ENCODE assay signal across 12 mouse cellular contexts in genomic region chr19:5834260-5834925, GRCm38 (mm10). TPM values are rescaled to one million over a fixed set of nuclear protein-coding genes. Genes with fewer than 3 reads are reported as not detected.
A peak's percentile ranks its signal among the peaks of the same experiment; 100 is the strongest.
DNase-seq lines count a peak whose midpoint lies in the region; ATAC-seq and TF ChIP-seq lines count a peak whose summit lies in the region.
"Had no signal": no experiment of that assay in that cellular context is flagged by ENCODE, and none has a peak within 500 bp of the region (broad histone marks: within the 10 kb centered on the region; RNA-seq: fewer than 3 reads in every experiment).

No protein-coding gene starts in this region.

- WGBS in heart, adult 2 months, result 71% methylated on average over 12 of the region's 12 CpGs
- WGBS in kidney, embryonic 15.5 days, result 59% methylated on average over 12 of the region's 12 CpGs
- WGBS in small intestine, adult 2 months, result 70% methylated on average over 12 of the region's 12 CpGs

- no peak overlapping the region for H3K9ac ChIP-seq in heart, adult 2 months (ENCODE audit: low read depth, low read length)
- no peak overlapping the region for H3K9ac ChIP-seq in kidney, embryonic 15.5 days

- H3K79me2 ChIP-seq in heart, adult 2 months (replicated peaks; ENCODE audit: control insufficient read depth, insufficient read depth, low read length), result peaks cover 2% of the 10 kb centered on the region; the same call in 1 of the 2 replicates

- peak; percentile 41 for DNase-seq in heart, adult 2 months
- no peak for DNase-seq in heart, postnatal 36 days
- DNase-seq in thymus, postnatal 0 days (ENCODE audit: low spot score), result peak; percentile 51
- DNase-seq in thymus, postnatal 14 days, result no peak
- DNase-seq in cerebellum, postnatal 4 days (ENCODE audit: low spot score in 2 of 2), result no peak
- no peak for DNase-seq in cerebellum, postnatal 14 days
- DNase-seq: cerebellum, postnatal 36 days had no signal

- no peaks in the 10 kb centered on the region for H3K27me3 ChIP-seq in heart, adult 2 months (ENCODE audit: control insufficient read depth, insufficient read depth, low read length)
- H3K27me3 ChIP-seq in kidney, embryonic 15.5 days, result no peaks in the 10 kb centered on the region
- no peaks in the 10 kb centered on the region for H3K27me3 ChIP-seq in small intestine, adult 2 months (ENCODE audit: control insufficient read depth, insufficient read depth, low read length)
- H3K27me3 ChIP-seq: Patski had no signal

- intact Hi-C loops in heart, adult 2 months (cut with DNase I), result no loop called here
- intact Hi-C loops in heart, postnatal 36 days (cut with DNase I), result no loop called here

- TF ChIP-seq POLR2A in heart, adult 2 months (IDR thresholded peaks at IDR 0.05; ENCODE audit: insufficient read depth, low read depth, low read length), result no peak
- no peak for TF ChIP-seq POLR2A in small intestine, adult 2 months (IDR thresholded peaks at IDR 0.05; ENCODE audit: low read depth, low read length)

- H3K36me3 ChIP-seq in heart, adult 2 months (ENCODE audit: control insufficient read depth, insufficient read depth, low read length), result peaks cover 54% of the 10 kb centered on the region
- H3K36me3 ChIP-seq in kidney, embryonic 15.5 days, result no peaks in the 10 kb centered on the region
- no peaks in the 10 kb centered on the region for H3K36me3 ChIP-seq in small intestine, adult 2 months (ENCODE audit: control insufficient read depth, insufficient read depth, low read length)

- no peak for TF ChIP-seq EP300 in heart, adult 2 months (IDR thresholded peaks at IDR 0.05; ENCODE audit: insufficient read depth, low read depth, low read length)

- no peaks in the 10 kb centered on the region for H3K9me3 ChIP-seq in kidney, embryonic 15.5 days (replicated peaks)

- H3K27ac ChIP-seq in heart, adult 2 months, result peak overlapping the region; percentile 100
- peak overlapping the region; percentile 54 for H3K27ac ChIP-seq in kidney, embryonic 15.5 days
- peak overlapping the region; percentile 67; the same call in 1 of the 2 replicates for H3K27ac ChIP-seq in small intestine, adult 2 months (ENCODE audit: insufficient read depth, low read depth, low read length)

- no peak for TF ChIP-seq CTCF in heart, adult 2 months (IDR thresholded peaks at IDR 0.05)
- TF ChIP-seq CTCF in small intestine, adult 2 months (IDR thresholded peaks at IDR 0.05; ENCODE audit: extremely low read depth, insufficient read length, insufficient replicate concordance, low read depth, low read length), result no peak

- no peak overlapping the region for H3K4me2 ChIP-seq in kidney, embryonic 15.5 days

- H3K4me3 ChIP-seq in heart, adult 2 months, result no peak overlapping the region
- H3K4me3 ChIP-seq in kidney, embryonic 15.5 days (replicated peaks), result no peak overlapping the region
- H3K4me3 ChIP-seq in small intestine, adult 2 months (ENCODE audit: low read depth, low read length), result no peak overlapping the region

- peak; percentile 52; the same call in 1 of the 2 replicates for ATAC-seq in kidney, embryonic 15.5 days (replicated peaks; ENCODE audit: low FRiP score)
- ATAC-seq: CD4-positive, CD25-positive, alpha-beta regulatory T cell, adult 4 months; inflammation-experienced regulatory T-cells, adult 6 months; Patski had no signal

- peaks cover 35% of the 10 kb centered on the region for H3K4me1 ChIP-seq in heart, adult 2 months (ENCODE audit: control insufficient read depth, insufficient read depth, low read length)
- peaks cover 20% of the 10 kb centered on the region; the same call in 1 of the 2 replicates for H3K4me1 ChIP-seq in kidney, embryonic 15.5 days
- H3K4me1 ChIP-seq in small intestine, adult 2 months (ENCODE audit: control insufficient read depth, insufficient read depth, insufficient read length, low read length), result peaks cover 40% of the 10 kb centered on the region

RNA-seq across cellular contexts. Expression of gene Frmd8, which starts 40.7 kb away (rescaled TPM):
- total RNA-seq in heart, adult 2 months (2021), result 1 to 10 TPM; 7.7 to 8.4 TPM
- 7.0 and 9.3 TPM in 2 replicates for polyA plus RNA-seq in heart, adult 2 months (2012; rRNA removed)
- 10 to 100 TPM; 11.4 to 11.7 TPM for total RNA-seq in heart, postnatal 36 days (2021)
- 72.4 and 75.2 TPM in 2 replicates for polyA plus RNA-seq in thymus, postnatal 0 days (2015; fragmentation: Nextera tagmentation; extraction: Ambion mirVana)
- polyA plus RNA-seq in kidney, embryonic 15.5 days (2015; fragmentation: Nextera tagmentation; extraction: Ambion mirVana), result 40.2 and 43.1 TPM in 2 replicates
- 32.1 and 62.1 TPM in 2 replicates for polyA plus RNA-seq in small intestine, adult 2 months (2012; rRNA removed)

RNA-seq across cellular contexts. Expression of gene Slc25a45, which starts 43.2 kb away (rescaled TPM):
- 1 to 10 TPM; 2.8 TPM for total RNA-seq in heart, adult 2 months (2021)
- 7.9 and 8.2 TPM in 2 replicates for polyA plus RNA-seq in heart, adult 2 months (2012; rRNA removed)
- 1 to 10 TPM; 3.4 to 4.2 TPM for total RNA-seq in heart, postnatal 36 days (2021)
- 11.4 and 14.6 TPM in 2 replicates for polyA plus RNA-seq in thymus, postnatal 0 days (2015; fragmentation: Nextera tagmentation; extraction: Ambion mirVana)
- polyA plus RNA-seq in kidney, embryonic 15.5 days (2015; fragmentation: Nextera tagmentation; extraction: Ambion mirVana), result 8.1 and 8.5 TPM in 2 replicates
- polyA plus RNA-seq in small intestine, adult 2 months (2012; rRNA removed), result 207 and 241 TPM in 2 replicates

RNA-seq across cellular contexts. Expression of gene Tigd3, which starts 59.6 kb away (rescaled TPM):
- under 1 TPM; 0.14 to 0.47 TPM for total RNA-seq in heart, adult 2 months (2021)
- polyA plus RNA-seq in heart, adult 2 months (2012; rRNA removed), result 0.25 and 0.67 TPM in 2 replicates
- under 1 TPM; 0.57 to 0.64 TPM for total RNA-seq in heart, postnatal 36 days (2021)
- polyA plus RNA-seq in thymus, postnatal 0 days (2015; fragmentation: Nextera tagmentation; extraction: Ambion mirVana), result 3.3 and 4.1 TPM in 2 replicates
- 4.2 and 4.7 TPM in 2 replicates for polyA plus RNA-seq in kidney, embryonic 15.5 days (2015; fragmentation: Nextera tagmentation; extraction: Ambion mirVana)
- 0.90 and 2.0 TPM in 2 replicates for polyA plus RNA-seq in small intestine, adult 2 months (2012; rRNA removed)

Comparison
In these comparisons a context has a peak if more than half of its experiments do, and no peak if none do; other contexts are left out.
1. DNase-seq: peak in heart, adult 2 months (2 of 2) and thymus, postnatal 0 days (single experiment); none in heart, postnatal 36 days (0 of 2), thymus, postnatal 14 days (single experiment), cerebellum, postnatal 4 days (0 of 2) and cerebellum, postnatal 14 days (0 of 2).
2. RNA of gene Slc25a45, which starts 43.2 kb away (polyA plus RNA-seq): 207 to 241 TPM in small intestine, adult 2 months; 11.4 to 14.6 TPM in thymus, postnatal 0 days, 8.1 to 8.5 TPM in kidney, embryonic 15.5 days and 7.9 to 8.2 TPM in heart, adult 2 months; every median in the first group is over 10 times any median in the second.
3. Peak in every context shown above with its lines, with median percentiles within 50 percentile points of each other: H3K27ac ChIP-seq.